Mouse (Mus musculus) R1 (cell line): ENCODE measurements around the gene Mybl2.

Experiments used
- DNase-seq: peaks from one replicate; pipeline ENCODE4 v3.0.0-alpha.2; 2018; ENCODE audit warnings: low read depth, low spot score

Mybl2 gene

GRCm38 (mm10) chr2:163111413-163112201, 57.1 kb downstream of the Mybl2 start:
- DNase-seq, result no peak

DNA sequence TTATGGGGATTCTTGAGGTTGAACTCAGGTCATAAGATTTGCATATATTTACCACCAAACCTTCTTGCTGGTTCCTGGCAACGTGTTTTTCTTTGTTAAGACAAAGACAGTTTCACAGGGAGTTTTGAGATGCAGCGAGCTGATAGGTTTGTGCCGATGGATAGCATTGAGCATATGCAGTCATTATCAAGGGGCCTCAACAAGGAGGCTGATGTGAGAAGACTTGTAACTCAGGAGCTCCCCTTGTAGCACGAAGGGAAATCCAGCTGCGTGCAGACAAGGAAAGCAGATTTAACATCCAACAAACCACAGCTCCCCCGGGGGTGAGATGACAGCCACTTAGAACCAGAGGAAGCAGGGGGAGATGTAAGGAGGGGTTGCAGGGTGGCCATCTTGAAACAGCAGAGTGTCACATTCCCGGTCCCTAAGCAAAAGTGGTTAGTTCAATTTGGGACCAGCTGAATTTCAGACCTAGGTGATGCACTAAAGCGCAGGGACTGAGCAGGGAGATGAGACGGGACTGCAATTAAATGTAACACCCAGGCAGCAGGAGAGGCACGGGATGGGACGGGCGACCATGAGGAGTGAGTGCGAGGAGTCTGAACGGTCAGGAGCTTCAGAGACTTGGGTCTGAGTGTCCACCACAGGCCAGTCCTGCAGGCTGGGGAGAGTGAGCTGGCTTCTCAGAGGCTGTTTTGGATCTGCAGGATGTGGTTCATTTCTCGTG, 66.3 kb downstream of the Mybl2 start:
- DNase-seq, result no peak

GRCm38 (mm10) chr2:163121353-163121660, 66.8 kb downstream of the Mybl2 start:
- no peak for DNase-seq

- peak; percentile 92 for DNase-seq
These were observed 67.8 kb downstream of the Mybl2 start for GRCm38 (mm10) chr2:163122319-163122718.

- DNase-seq, result no peak
These were observed 69.0 kb downstream of the Mybl2 start for GRCm38 (mm10) chr2:163123496-163123895.

DNA sequence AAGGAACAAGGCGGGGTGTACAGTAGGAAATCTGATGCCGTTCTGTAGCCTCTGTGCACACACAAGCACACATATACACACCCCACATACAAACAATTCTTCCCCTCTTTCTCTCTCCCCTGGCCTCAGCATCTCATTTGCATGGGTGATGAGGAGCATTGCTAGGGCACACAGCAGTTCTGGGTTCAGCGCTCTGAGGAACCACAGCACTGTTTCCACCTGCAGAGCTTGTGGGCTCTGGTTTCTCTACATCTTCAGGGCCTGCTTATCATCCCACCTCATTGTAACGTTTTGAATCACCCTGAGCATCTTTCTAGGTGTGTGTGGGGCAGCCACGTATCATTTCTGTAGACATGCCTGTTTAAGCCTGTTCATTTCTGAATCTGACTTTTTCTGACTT, 76.3 kb downstream of the Mybl2 start:
- no peak for DNase-seq

DNA sequence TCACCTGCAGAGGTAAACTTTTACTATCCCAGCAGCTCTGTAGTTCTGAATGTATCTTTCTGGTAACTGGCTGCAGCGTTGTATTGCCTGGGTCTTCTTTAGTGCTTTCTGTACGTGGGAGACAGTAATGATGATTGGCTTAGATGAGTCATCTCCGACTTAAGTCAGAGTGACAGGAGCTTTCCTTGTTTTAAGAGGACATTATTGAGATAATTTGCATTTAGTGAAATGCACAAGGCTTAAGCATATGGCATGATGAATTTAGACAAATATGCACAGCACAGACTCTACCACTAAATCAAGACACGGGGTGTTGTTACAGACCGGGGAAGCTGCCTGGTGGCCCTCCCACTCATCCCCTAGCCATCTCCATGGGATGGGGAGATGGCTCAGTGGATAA, 77.8 kb downstream of the Mybl2 start:
- DNase-seq, result no peak
